Mouse (Mus musculus) limb, embryonic 10.5 days (tissue): ENCODE measurements at regions not wholly inside any gene's neighbourhood (a gene's known extent, or its start where the extent isn't known, plus 50 kb on each side); places are given as distances from the start of the nearest gene placed in this dataset.

ENCODE experiments used
- DNase-seq: peaks from one replicate; pipeline ENCODE4 v3.0.0-alpha.2; 2017; ENCODE audit warnings: low spot score
- H3K27ac ChIP-seq: fragments of 300-500 bp; sonication (generic); 2 replicates; pipeline ENCODE4 v1.5.1; 2016; ENCODE audit warnings: mild to moderate bottlenecking
- H3K27me3 ChIP-seq: fragments of 300-500 bp; sonication (generic); 2 replicates; pipeline ENCODE4 v1.6.1; 2016; ENCODE audit warnings: low read depth, mild to moderate bottlenecking; ENCODE audit not compliant: poor library complexity, severe bottlenecking
- H3K36me3 ChIP-seq: fragments of 300-500 bp; sonication (generic); 2 replicates; pipeline ENCODE4 v1.6.1; 2016; ENCODE audit warnings: mild to moderate bottlenecking, moderate library complexity
- H3K4me1 ChIP-seq: fragments of 300-500 bp; sonication (generic); 2 replicates; pipeline ENCODE4 v1.6.1; 2016
- H3K4me3 ChIP-seq: fragments of 300-500 bp; sonication (generic); 2 replicates; pipeline ENCODE4 v1.5.1; 2016; ENCODE audit warnings: mild to moderate bottlenecking, moderate library complexity
- H3K9me3 ChIP-seq: fragments of 300-500 bp; sonication (generic); replicated peaks from 2 replicates; pipeline ENCODE4 v1.6.1; 2016; ENCODE audit warnings: mild to moderate bottlenecking
- WGBS: fragments of 180-500 bp; shearing (Covaris S2); methylation state at CpG from one replicate; pipeline ENCODE4 v1.1.7; 2016; 5-methylcytosine and 5-hydroxymethylcytosine counted together

- Histone ChIP-seq H3K4me1 (no peaks in the 10 kb centered on the region), H3K9me3 (no peaks in the 10 kb centered on the region), H3K27me3 (no peaks in the 10 kb centered on the region), H3K4me3 (no peak overlapping the region), H3K27ac (no peak overlapping the region), H3K36me3 (no peaks in the 10 kb centered on the region)
- 88% methylated on average over 5 of the region's 5 CpGs for WGBS
- DNase-seq, result no peak
Observed at GRCm38 (mm10) chr16:93107524-93107845, 281.5 kb upstream of the Runx1 start.

GRCm38 (mm10) chr16:93106811-93107523, 281.0 kb upstream of the Runx1 start:
- H3K36me3 ChIP-seq, result no peaks in the 10 kb centered on the region
- no peaks in the 10 kb centered on the region for H3K27me3 ChIP-seq
- H3K4me1 ChIP-seq, result no peaks in the 10 kb centered on the region
- H3K27ac ChIP-seq, result no peak overlapping the region
- H3K4me3 ChIP-seq, result no peak overlapping the region
- H3K9me3 ChIP-seq, result no peaks in the 10 kb centered on the region
- no peak for DNase-seq
- 80% methylated on average over 13 of the region's 13 CpGs for WGBS

- H3K27ac ChIP-seq, result no peak overlapping the region
- no peaks in the 10 kb centered on the region for H3K27me3 ChIP-seq
- H3K4me3 ChIP-seq, result no peak overlapping the region
- H3K36me3 ChIP-seq, result no peaks in the 10 kb centered on the region
- DNase-seq, result no peak
- no peaks in the 10 kb centered on the region for H3K4me1 ChIP-seq
- WGBS, result 86% methylated on average over 3 of the region's 3 CpGs
- H3K9me3 ChIP-seq, result no peaks in the 10 kb centered on the region
Observed at GRCm38 (mm10) chr16:93102174-93102573, 276.2 kb upstream of the Runx1 start.

GRCm38 (mm10) chr16:93098057-93098456, 272.1 kb upstream of the Runx1 start:
- no peaks in the 10 kb centered on the region for H3K4me1 ChIP-seq
- H3K9me3 ChIP-seq, result no peaks in the 10 kb centered on the region
- no peak overlapping the region for H3K4me3 ChIP-seq
- 68% methylated on average over 8 of the region's 8 CpGs for WGBS
- no peak for DNase-seq
- no peak overlapping the region for H3K27ac ChIP-seq
- H3K36me3 ChIP-seq, result no peaks in the 10 kb centered on the region
- no peaks in the 10 kb centered on the region for H3K27me3 ChIP-seq

GRCm38 (mm10) chr16:93096175-93096574, 270.2 kb upstream of the Runx1 start:
- H3K4me1 ChIP-seq, result no peaks in the 10 kb centered on the region; the same call in 1 of the 2 replicates
- H3K27me3 ChIP-seq, result no peaks in the 10 kb centered on the region
- no peaks in the 10 kb centered on the region for H3K36me3 ChIP-seq
- WGBS, result 94% methylated on average over 5 of the region's 5 CpGs
- H3K4me3 ChIP-seq, result no peak overlapping the region
- DNase-seq, result no peak
- no peak overlapping the region for H3K27ac ChIP-seq
- no peaks in the 10 kb centered on the region for H3K9me3 ChIP-seq

GRCm38 (mm10) chr16:93092796-93093195, 266.8 kb upstream of the Runx1 start:
- no peak for DNase-seq
- Histone ChIP-seq H3K27ac (no peak overlapping the region), H3K4me1 (no peaks in the 10 kb centered on the region; the same call in 1 of the 2 replicates), H3K9me3 (no peaks in the 10 kb centered on the region), H3K27me3 (no peaks in the 10 kb centered on the region), H3K36me3 (no peaks in the 10 kb centered on the region), H3K4me3 (no peak overlapping the region)
- WGBS, result 61% methylated on average over 7 of the region's 7 CpGs

- 94% methylated on average over 10 of the region's 10 CpGs for WGBS
- H3K4me3 ChIP-seq, result no peak overlapping the region
- no peak overlapping the region for H3K27ac ChIP-seq
- no peaks in the 10 kb centered on the region for H3K4me1 ChIP-seq
- H3K36me3 ChIP-seq, result no peaks in the 10 kb centered on the region
- DNase-seq, result no peak
- peaks cover 15% of the 10 kb centered on the region for H3K27me3 ChIP-seq
- H3K9me3 ChIP-seq, result no peaks in the 10 kb centered on the region
Observed at GRCm38 (mm10) chr16:93085227-93085883, 259.4 kb upstream of the Runx1 start.

GRCm38 (mm10) chr16:93083756-93084155, 257.8 kb upstream of the Runx1 start:
- no peak for DNase-seq
- peaks cover 14% of the 10 kb centered on the region for H3K4me1 ChIP-seq
- peaks cover 15% of the 10 kb centered on the region for H3K27me3 ChIP-seq
- WGBS, result 83% methylated on average over 2 of the region's 2 CpGs
- H3K4me3 ChIP-seq, result no peak overlapping the region
- no peak overlapping the region for H3K27ac ChIP-seq
- no peaks in the 10 kb centered on the region for H3K9me3 ChIP-seq
- no peaks in the 10 kb centered on the region for H3K36me3 ChIP-seq

GRCm38 (mm10) chr16:93083142-93083541, 257.2 kb upstream of the Runx1 start:
- no peaks in the 10 kb centered on the region for H3K36me3 ChIP-seq
- H3K27me3 ChIP-seq, result peaks cover 17% of the 10 kb centered on the region
- H3K9me3 ChIP-seq, result no peaks in the 10 kb centered on the region
- DNase-seq, result no peak
- no peak overlapping the region for H3K27ac ChIP-seq
- 75% methylated on average over 1 of the region's 1 CpGs for WGBS
- no peak overlapping the region for H3K4me3 ChIP-seq
- peaks cover 14% of the 10 kb centered on the region for H3K4me1 ChIP-seq

GRCm38 (mm10) chr16:93081533-93081932, 255.6 kb upstream of the Runx1 start:
- Histone ChIP-seq H3K9me3 (no peaks in the 10 kb centered on the region), H3K36me3 (no peaks in the 10 kb centered on the region), H3K27ac (no peak overlapping the region), H3K4me3 (no peak overlapping the region), H3K4me1 (peaks cover 14% of the 10 kb centered on the region), H3K27me3 (peaks cover 21% of the 10 kb centered on the region)
- 90% methylated on average over 2 of the region's 2 CpGs for WGBS
- DNase-seq, result no peak

- peak; percentile 40 for DNase-seq
- Histone ChIP-seq H3K27ac (peak overlapping the region; percentile 48; the same call in 1 of the 2 replicates), H3K4me1 (peaks cover 25% of the 10 kb centered on the region), H3K9me3 (no peaks in the 10 kb centered on the region), H3K27me3 (peaks cover 26% of the 10 kb centered on the region), H3K36me3 (no peaks in the 10 kb centered on the region), H3K4me3 (peak overlapping the region; percentile 21)
- 45% methylated on average over 17 of the region's 17 CpGs for WGBS
Observed at GRCm38 (mm10) chr16:93079660-93080390, 253.9 kb upstream of the Runx1 start.

GRCm38 (mm10) chr16:93078909-93079308, 253.0 kb upstream of the Runx1 start:
- no peak overlapping the region for H3K4me3 ChIP-seq
- H3K9me3 ChIP-seq, result no peaks in the 10 kb centered on the region
- H3K27ac ChIP-seq, result peak overlapping the region; percentile 48; the same call in 1 of the 2 replicates
- H3K4me1 ChIP-seq, result peaks cover 25% of the 10 kb centered on the region
- H3K36me3 ChIP-seq, result no peaks in the 10 kb centered on the region
- WGBS, result 73% methylated on average over 3 of the region's 3 CpGs
- peaks cover 26% of the 10 kb centered on the region for H3K27me3 ChIP-seq
- DNase-seq, result no peak

- no peak for DNase-seq
- WGBS, result 75% methylated on average over 11 of the region's 11 CpGs
- H3K27ac ChIP-seq, result peak overlapping the region; percentile 40; the same call in 1 of the 2 replicates
Observed at GRCm38 (mm10) chr16:93075488-93075887, 249.5 kb upstream of the Runx1 start.

More at GRCm38 (mm10) chr16:93075488-93075887, 249.5 kb upstream of the Runx1 start:
- Histone ChIP-seq H3K36me3 (no peaks in the 10 kb centered on the region), H3K9me3 (no peaks in the 10 kb centered on the region), H3K27me3 (peaks cover 20% of the 10 kb centered on the region; the same call in 1 of the 2 replicates), H3K4me3 (no peak overlapping the region), H3K4me1 (peaks cover 33% of the 10 kb centered on the region)
